Mouse (Mus musculus): Measurements from ENCODE around the gene Omd.
"Not testable (repeated sequence)": the region's sequence is repeated elsewhere in the genome, so short reads cannot be mapped to it uniquely, and the experiment has no call there.

The Omd gene

GRCm38 (mm10) chr13:49581541-49582530, at the start of gene Omd:
Omd (plus strand) TSS chr13:49582462.
- no peak for DNase-seq

- DNase-seq = no peak
Measured at GRCm38 (mm10) chr13:49536946-49537345, 45.3 kb upstream of the Omd start.

- DNase-seq = no peak
Measured at GRCm38 (mm10) chr13:49538693-49539092, 43.6 kb upstream of the Omd start.

GRCm38 (mm10) chr13:49544279-49544678, 38.0 kb upstream of the Omd start, which contains the start of gene Aspn:
Aspn (plus strand) TSS chr13:49544443.
- no peak for DNase-seq

GRCm38 (mm10) chr13:49545646-49546045, 36.6 kb upstream of the Omd start:
- peak; percentile 4 for DNase-seq

GRCm38 (mm10) chr13:49546517-49546916, 35.7 kb upstream of the Omd start:
- no peak for DNase-seq

- DNase-seq = no peak
Measured at GRCm38 (mm10) chr13:49547563-49548150, 34.6 kb upstream of the Omd start.

GRCm38 (mm10) chr13:49549616-49550015, 32.6 kb upstream of the Omd start:
- no peak for DNase-seq

GRCm38 (mm10) chr13:49554519-49554918, 27.7 kb upstream of the Omd start:
- no peak for DNase-seq

GRCm38 (mm10) chr13:49556203-49556602, 26.1 kb upstream of the Omd start:
- no peak for DNase-seq

GRCm38 (mm10) chr13:49556924-49557323, 25.3 kb upstream of the Omd start:
- no peak for DNase-seq

- peak; percentile 65 for DNase-seq
Measured at GRCm38 (mm10) chr13:49559185-49559584, 23.1 kb upstream of the Omd start.

GRCm38 (mm10) chr13:49560886-49561285, 21.4 kb upstream of the Omd start:
- peak; percentile 17 for DNase-seq

GRCm38 (mm10) chr13:49564347-49564746, 17.9 kb upstream of the Omd start:
- no peak for DNase-seq

- DNase-seq = peak; percentile 44
Measured at GRCm38 (mm10) chr13:49570371-49570770, 11.9 kb upstream of the Omd start.

- peak; percentile 11 for DNase-seq
Measured at GRCm38 (mm10) chr13:49571418-49571817, 10.8 kb upstream of the Omd start.

GRCm38 (mm10) chr13:49583859-49584258, 1.6 kb downstream of the Omd start:
- no peak for DNase-seq

- peak; percentile 5 for DNase-seq
Measured at GRCm38 (mm10) chr13:49584307-49585005, 2.2 kb downstream of the Omd start.

GRCm38 (mm10) chr13:49586062-49586461, 3.8 kb downstream of the Omd start:
- no peak for DNase-seq

GRCm38 (mm10) chr13:49602541-49602940, 20.3 kb downstream of the Omd start:
- not testable (repeated sequence) for DNase-seq

- DNase-seq = no peak
Measured at GRCm38 (mm10) chr13:49603603-49604002, 21.3 kb downstream of the Omd start.

GRCm38 (mm10) chr13:49607714-49608113, 25.5 kb downstream of the Omd start, which contains the start of gene Ogn:
Ogn (plus strand) TSS chr13:49608046.
- no peak for DNase-seq

Data from liver (tissue).